In the genomic region with DNA sequence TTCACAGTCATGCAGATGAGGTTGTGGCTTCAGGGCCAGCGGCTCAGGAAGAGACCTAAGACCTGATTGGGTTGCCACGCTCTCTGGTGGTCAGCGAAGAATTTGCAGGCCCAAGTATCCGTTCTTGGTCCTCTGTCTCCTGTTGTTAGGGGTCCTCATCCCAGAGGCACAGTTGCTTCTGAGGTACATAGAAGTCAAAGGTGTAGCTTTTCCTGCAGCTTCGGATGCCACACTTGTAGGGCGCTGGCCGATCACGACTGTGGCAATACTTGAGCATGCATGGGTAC, we compare ENCODE assay signal across 10 mouse cellular contexts. TPM values are rescaled to one million over a fixed set of nuclear protein-coding genes. Genes with fewer than 3 reads are reported as not detected.
DNase-seq lines count a peak whose midpoint lies in the region; ATAC-seq and TF ChIP-seq lines count a peak whose summit lies in the region.
"Had no signal": no experiment of that assay in that cellular context is flagged by ENCODE, and none has a peak within 500 bp of the region (broad histone marks: within the 10 kb centered on the region; RNA-seq: fewer than 3 reads in every experiment).

No protein-coding gene starts in this region.

- H3K4me3 ChIP-seq in intestine, embryonic 14.5 days (ENCODE audit: low read depth, low read length) = no peak overlapping the region
- H3K4me3 ChIP-seq in intestine, embryonic 16.5 days (ENCODE audit: low read length) = no peak overlapping the region
- no peak overlapping the region for H3K4me3 ChIP-seq in embryonic facial prominence, embryonic 10.5 days
- no peak overlapping the region for H3K4me3 ChIP-seq in liver, embryonic 14.5 days (ENCODE audit: insufficient read depth in 1 of 2, low read depth in 2 of 2, low read length in 2 of 2)
- H3K4me3 ChIP-seq: neural tube, embryonic 12.5 days had no signal

- 0 out of 2 replicates have a peak overlapping the region, but pooled peaks have one; percentile 11 for H3K27ac ChIP-seq in intestine, embryonic 14.5 days (ENCODE audit: low read depth)
- H3K27ac ChIP-seq in intestine, embryonic 16.5 days (ENCODE audit: low read length) = no peak overlapping the region
- H3K27ac ChIP-seq in embryonic facial prominence, embryonic 10.5 days (replicated peaks) = peak overlapping the region; percentile 72
- H3K27ac ChIP-seq in liver, embryonic 14.5 days = no peak overlapping the region
- H3K27ac ChIP-seq: neural tube, embryonic 12.5 days had no signal

- ATAC-seq in intestine, embryonic 14.5 days (replicated peaks; ENCODE audit: low FRiP score, low TSS enrichment, low read depth) = no peak
- ATAC-seq in intestine, embryonic 16.5 days = no peak
- ATAC-seq in liver, embryonic 14.5 days (ENCODE audit: insufficient read depth) = no peak

- no peak overlapping the region for H3K9ac ChIP-seq in intestine, embryonic 14.5 days (ENCODE audit: low read length)
- H3K9ac ChIP-seq in intestine, embryonic 16.5 days (ENCODE audit: low read depth, low read length) = no peak overlapping the region
- H3K9ac ChIP-seq in liver, embryonic 14.5 days (replicated peaks) = no peak overlapping the region
- H3K9ac ChIP-seq: neural tube, embryonic 12.5 days had no signal

- H3K4me2 ChIP-seq in intestine, embryonic 14.5 days (ENCODE audit: low read length) = no peak overlapping the region
- no peak overlapping the region for H3K4me2 ChIP-seq in intestine, embryonic 16.5 days (ENCODE audit: low read depth, low read length)
- H3K4me2 ChIP-seq in liver, embryonic 14.5 days (ENCODE audit: low read depth) = no peak overlapping the region
- H3K4me2 ChIP-seq: neural tube, embryonic 12.5 days had no signal

- intact Hi-C loops in heart, postnatal 10 days (cut with DNase I) = loop anchor here (5.0 kb wide), 1 partner anchor 45 kb away; no protein-coding TSS in a partner anchor

- WGBS in intestine, embryonic 14.5 days = 47% methylated on average over 8 of the region's 8 CpGs
- WGBS in intestine, embryonic 16.5 days = 60% methylated on average over 8 of the region's 8 CpGs
- WGBS in embryonic facial prominence, embryonic 10.5 days = 36% methylated on average over 8 of the region's 8 CpGs
- 62% methylated on average over 8 of the region's 8 CpGs for WGBS in liver, embryonic 14.5 days (ENCODE audit: insufficient replicate concordance)

- no peaks in the 10 kb centered on the region for H3K9me3 ChIP-seq in intestine, embryonic 14.5 days (ENCODE audit: control insufficient read depth, low read length)
- no peaks in the 10 kb centered on the region for H3K9me3 ChIP-seq in intestine, embryonic 16.5 days (ENCODE audit: control insufficient read depth, low read length)
- no peaks in the 10 kb centered on the region for H3K9me3 ChIP-seq in embryonic facial prominence, embryonic 10.5 days
- H3K9me3 ChIP-seq in liver, embryonic 14.5 days (ENCODE audit: control insufficient read depth, low read length) = no peaks in the 10 kb centered on the region
- H3K9me3 ChIP-seq: neural tube, embryonic 12.5 days had no signal

- no peak for DNase-seq in intestine, embryonic 14.5 days (ENCODE audit: low spot score)
- DNase-seq in ES-CJ7 (ENCODE audit: low read depth, low spot score) = peak; percentile 83
- DNase-seq in embryonic facial prominence, embryonic 10.5 days (ENCODE audit: low spot score) = peak; percentile 65
- no peak for DNase-seq in liver, embryonic 14.5 days (ENCODE audit: low read depth in 3 of 3, low spot score in 3 of 3)
- DNase-seq in kidney, adult 8-10 months = no peak
- DNase-seq in heart, postnatal 10 days = no peak

- peaks cover 57% of the 10 kb centered on the region for H3K36me3 ChIP-seq in intestine, embryonic 14.5 days (ENCODE audit: control insufficient read depth, insufficient read depth, low read length)
- H3K36me3 ChIP-seq in intestine, embryonic 16.5 days (ENCODE audit: control insufficient read depth, insufficient read depth, low read length) = no peaks in the 10 kb centered on the region
- peaks cover 64% of the 10 kb centered on the region for H3K36me3 ChIP-seq in embryonic facial prominence, embryonic 10.5 days (replicated peaks)
- peaks cover 37% of the 10 kb centered on the region for H3K36me3 ChIP-seq in liver, embryonic 14.5 days (replicated peaks; ENCODE audit: control insufficient read depth, insufficient read depth, low read depth)
- H3K36me3 ChIP-seq: neural tube, embryonic 12.5 days had no signal

- peak; percentile 56 for TF ChIP-seq CTCF in liver, embryonic 14.5 days (IDR thresholded peaks at IDR 0.05; ENCODE audit: low read depth)

- TF ChIP-seq EP300 in liver, embryonic 14.5 days (IDR thresholded peaks at IDR 0.05; ENCODE audit: low read depth) = no peak

- H3K4me1 ChIP-seq in intestine, embryonic 14.5 days (replicated peaks; ENCODE audit: control insufficient read depth, insufficient read depth, low read length) = peaks cover 34% of the 10 kb centered on the region
- H3K4me1 ChIP-seq in intestine, embryonic 16.5 days (ENCODE audit: control insufficient read depth, insufficient read depth, low read length) = peaks cover 32% of the 10 kb centered on the region
- peaks cover 41% of the 10 kb centered on the region for H3K4me1 ChIP-seq in embryonic facial prominence, embryonic 10.5 days
- peaks cover 27 to 32% of the 10 kb centered on the region in 2 experiments for H3K4me1 ChIP-seq in liver, embryonic 14.5 days (replicated peaks; ENCODE audit: control insufficient read depth in 2 of 2, insufficient read depth in 2 of 2, low read length in 1 of 2)

- no peaks in the 10 kb centered on the region for H3K27me3 ChIP-seq in intestine, embryonic 14.5 days (replicated peaks; ENCODE audit: control insufficient read depth, insufficient read depth, low read length)
- H3K27me3 ChIP-seq in intestine, embryonic 16.5 days (replicated peaks; ENCODE audit: control insufficient read depth, insufficient read depth, low read length) = no peaks in the 10 kb centered on the region
- H3K27me3 ChIP-seq in embryonic facial prominence, embryonic 10.5 days (replicated peaks; ENCODE audit: low read depth, poor library complexity, severe bottlenecking) = no peaks in the 10 kb centered on the region
- no peaks in the 10 kb centered on the region for H3K27me3 ChIP-seq in liver, embryonic 14.5 days (ENCODE audit: control insufficient read depth, insufficient read depth, low read length)
- H3K27me3 ChIP-seq: neural tube, embryonic 12.5 days had no signal

RNA-seq across cellular contexts. Expression of gene Pou2f3, which starts 12.2 kb away (rescaled TPM):
- 0.89 and 1.3 TPM in 2 replicates for polyA plus RNA-seq in intestine, embryonic 14.5 days (2014; fragmentation: Nextera tagmentation; extraction: Ambion mirVana)
- polyA plus RNA-seq in intestine, embryonic 16.5 days (2015; fragmentation: Nextera tagmentation; extraction: Ambion mirVana) = 0.24 and 0.34 TPM in 2 replicates
- polyA plus RNA-seq in embryonic facial prominence, embryonic 10.5 days (2016; fragmentation: Nextera tagmentation; extraction: Ambion mirVana) = not detected in 2 replicates
- polyA plus RNA-seq in liver, embryonic 14.5 days (2012; rRNA removed) = not detected in 2 replicates
- not detected in 2 replicates for polyA plus RNA-seq in liver, embryonic 14.5 days (2014; fragmentation: Nextera tagmentation; extraction: Ambion mirVana)
- under 1 TPM; 0.20 to 0.26 TPM for total RNA-seq in heart, postnatal 10 days (2021)
- total RNA-seq: adrenal gland, postnatal 36 days; hematopoietic stem cell, adult 5-6 weeks had no signal
- polyA plus RNA-seq: neural tube, embryonic 12.5 days had no signal

RNA-seq across cellular contexts. Expression of gene Oaf, which starts 17.3 kb away (rescaled TPM):
- polyA plus RNA-seq in intestine, embryonic 14.5 days (2014; fragmentation: Nextera tagmentation; extraction: Ambion mirVana) = 108 and 118 TPM in 2 replicates
- 11.8 and 44.1 TPM in 2 replicates for polyA plus RNA-seq in intestine, embryonic 16.5 days (2015; fragmentation: Nextera tagmentation; extraction: Ambion mirVana)
- 55.2 and 57.0 TPM in 2 replicates for polyA plus RNA-seq in embryonic facial prominence, embryonic 10.5 days (2016; fragmentation: Nextera tagmentation; extraction: Ambion mirVana)
- 20.7 and 29.4 TPM in 2 replicates for polyA plus RNA-seq in liver, embryonic 14.5 days (2012; rRNA removed)
- 37.1 and 42.6 TPM in 2 replicates for polyA plus RNA-seq in liver, embryonic 14.5 days (2014; fragmentation: Nextera tagmentation; extraction: Ambion mirVana)
- total RNA-seq in heart, postnatal 10 days (2021) = 10 to 100 TPM; 24.3 to 28.6 TPM

Comparison
In these comparisons a context has a peak if more than half of its experiments do, and no peak if none do; other contexts are left out.
1. H3K27ac ChIP-seq: peak in intestine, embryonic 14.5 days (single experiment) and embryonic facial prominence, embryonic 10.5 days (single experiment); none in intestine, embryonic 16.5 days (single experiment) and liver, embryonic 14.5 days (single experiment).
2. DNase-seq: peak in ES-CJ7 (single experiment) and embryonic facial prominence, embryonic 10.5 days (single experiment); none in intestine, embryonic 14.5 days (single experiment), liver, embryonic 14.5 days (0 of 3), kidney, adult 8-10 months (0 of 2) and heart, postnatal 10 days (0 of 2).